17 mouse cellular contexts compared by ENCODE assay signal in the genomic region with DNA sequence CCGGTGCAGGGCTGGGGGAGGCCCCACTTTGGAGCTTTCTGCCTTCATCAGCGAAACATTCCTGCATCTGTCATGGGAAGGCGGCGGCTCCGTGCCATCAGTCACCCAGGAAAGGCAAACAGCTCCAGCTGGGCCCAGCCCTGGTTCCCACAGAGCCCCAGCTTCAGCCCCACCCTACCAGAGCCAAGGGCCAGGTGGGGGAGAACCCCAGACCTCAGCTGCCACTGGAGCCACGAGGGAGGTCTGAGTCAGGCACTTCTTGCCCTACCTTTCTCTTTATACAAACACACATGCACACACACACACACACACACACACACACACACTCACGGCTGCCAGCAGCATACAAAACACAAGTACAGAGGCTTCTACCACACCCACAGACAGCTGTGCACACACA. TPM values are rescaled to one million over a fixed set of nuclear protein-coding genes. Genes with fewer than 3 reads are reported as not detected.
DNase-seq lines count a peak whose midpoint lies in the region; ATAC-seq lines count a peak whose summit lies in the region.
"Had no signal": no experiment of that assay in that cellular context is flagged by ENCODE, and none has a peak within 500 bp of the region (broad histone marks: within the 10 kb centered on the region; RNA-seq: fewer than 3 reads in every experiment).

No protein-coding gene starts in this region.

- WGBS in embryonic facial prominence, embryonic 11.5 days: 63% methylated on average over 7 of the region's 7 CpGs
- 67% methylated on average over 7 of the region's 7 CpGs for WGBS in embryonic facial prominence, embryonic 10.5 days
- 68% methylated on average over 7 of the region's 7 CpGs for WGBS in midbrain, embryonic 16.5 days
- WGBS in midbrain, embryonic 11.5 days: 64% methylated on average over 7 of the region's 7 CpGs
- 14% methylated on average over 7 of the region's 7 CpGs for WGBS in lung, embryonic 15.5 days
- WGBS in stomach, embryonic 16.5 days: 12% methylated on average over 7 of the region's 7 CpGs

- H3K4me2 ChIP-seq in embryonic facial prominence, embryonic 11.5 days (ENCODE audit: low read depth, low read length): no peak overlapping the region
- no peak overlapping the region for H3K4me2 ChIP-seq in midbrain, embryonic 16.5 days (ENCODE audit: low read length)
- H3K4me2 ChIP-seq in midbrain, embryonic 11.5 days: no peak overlapping the region
- no peak overlapping the region for H3K4me2 ChIP-seq in lung, embryonic 15.5 days
- no peak overlapping the region for H3K4me2 ChIP-seq in stomach, embryonic 16.5 days (ENCODE audit: low read depth, low read length)
- H3K4me2 ChIP-seq: embryonic facial prominence, embryonic 15.5 days; forebrain, embryonic 13.5 days had no signal

- DNase-seq in embryonic facial prominence, embryonic 11.5 days (ENCODE audit: low spot score): no peak
- no peak for DNase-seq in embryonic facial prominence, embryonic 10.5 days (ENCODE audit: low spot score)
- no peak for DNase-seq in midbrain, embryonic 11.5 days (ENCODE audit: low spot score, missing footprints)
- no peak for DNase-seq in cerebellum, adult 18-20 months
- no peak for DNase-seq in cerebellum, postnatal 4 days (ENCODE audit: low spot score in 2 of 2)
- DNase-seq: adrenal gland, adult 2 months; cerebellum, adult 9-11 months; heart, adult 2 months; heart, postnatal 14 days; layer of hippocampus, adult 9-11 months; liver, postnatal 0 days had no signal

- no peaks in the 10 kb centered on the region for H3K27me3 ChIP-seq in embryonic facial prominence, embryonic 11.5 days (ENCODE audit: control insufficient read depth, insufficient read depth, low read length)
- no peaks in the 10 kb centered on the region for H3K27me3 ChIP-seq in embryonic facial prominence, embryonic 10.5 days (replicated peaks; ENCODE audit: low read depth, poor library complexity, severe bottlenecking)
- H3K27me3 ChIP-seq in midbrain, embryonic 16.5 days (ENCODE audit: control insufficient read depth, insufficient read depth, low read depth, low read length): no peaks in the 10 kb centered on the region
- no peaks in the 10 kb centered on the region for H3K27me3 ChIP-seq in midbrain, embryonic 11.5 days (ENCODE audit: control insufficient read depth, insufficient read depth, low read length)
- H3K27me3 ChIP-seq in lung, embryonic 15.5 days: no peaks in the 10 kb centered on the region
- no peaks in the 10 kb centered on the region for H3K27me3 ChIP-seq in stomach, embryonic 16.5 days (ENCODE audit: control insufficient read depth, insufficient read depth, low read length)
- H3K27me3 ChIP-seq: embryonic facial prominence, embryonic 15.5 days; forebrain, embryonic 13.5 days had no signal

- H3K9me3 ChIP-seq in embryonic facial prominence, embryonic 11.5 days (replicated peaks; ENCODE audit: control insufficient read depth, low read length): no peaks in the 10 kb centered on the region
- H3K9me3 ChIP-seq in embryonic facial prominence, embryonic 10.5 days: no peaks in the 10 kb centered on the region
- H3K9me3 ChIP-seq in midbrain, embryonic 16.5 days (replicated peaks; ENCODE audit: control insufficient read depth, low read length, poor library complexity, severe bottlenecking): no peaks in the 10 kb centered on the region
- no peaks in the 10 kb centered on the region for H3K9me3 ChIP-seq in midbrain, embryonic 11.5 days (ENCODE audit: control insufficient read depth, low read length)
- no peaks in the 10 kb centered on the region for H3K9me3 ChIP-seq in lung, embryonic 15.5 days
- no peaks in the 10 kb centered on the region for H3K9me3 ChIP-seq in stomach, embryonic 16.5 days (replicated peaks; ENCODE audit: control insufficient read depth, low read length)
- H3K9me3 ChIP-seq: embryonic facial prominence, embryonic 15.5 days; forebrain, embryonic 13.5 days had no signal

- no peaks in the 10 kb centered on the region for H3K36me3 ChIP-seq in embryonic facial prominence, embryonic 11.5 days (replicated peaks; ENCODE audit: control insufficient read depth, insufficient read depth, low read depth, low read length)
- no peaks in the 10 kb centered on the region for H3K36me3 ChIP-seq in embryonic facial prominence, embryonic 10.5 days (replicated peaks)
- no peaks in the 10 kb centered on the region for H3K36me3 ChIP-seq in midbrain, embryonic 16.5 days (ENCODE audit: control insufficient read depth, insufficient read depth, low read length)
- H3K36me3 ChIP-seq in midbrain, embryonic 11.5 days (ENCODE audit: control insufficient read depth, insufficient read depth, low read length): no peaks in the 10 kb centered on the region
- H3K36me3 ChIP-seq in lung, embryonic 15.5 days: no peaks in the 10 kb centered on the region
- H3K36me3 ChIP-seq in stomach, embryonic 16.5 days (ENCODE audit: control insufficient read depth, insufficient read depth, low read length): no peaks in the 10 kb centered on the region
- H3K36me3 ChIP-seq: embryonic facial prominence, embryonic 15.5 days had no signal

- 0 out of 2 replicates have a peak, but pooled peaks have one; percentile 39 for ATAC-seq in embryonic facial prominence, embryonic 11.5 days (replicated peaks; ENCODE audit: insufficient number of reproducible peaks, low FRiP score, low TSS enrichment, low read depth)
- ATAC-seq in midbrain, embryonic 16.5 days: no peak
- no peak for ATAC-seq in midbrain, embryonic 11.5 days (ENCODE audit: low FRiP score)
- ATAC-seq in lung, embryonic 15.5 days (ENCODE audit: borderline replicate concordance, extremely low read depth, low FRiP score, low TSS enrichment): 0 out of 2 replicates have a peak, but pooled peaks have one; percentile 55
- peak; percentile 96 for ATAC-seq in stomach, embryonic 16.5 days (ENCODE audit: insufficient read depth, low FRiP score)
- ATAC-seq: forebrain, embryonic 13.5 days; inflammation-experienced regulatory T-cells, adult 6 months; liver, postnatal 0 days had no signal

- H3K4me3 ChIP-seq in embryonic facial prominence, embryonic 11.5 days (ENCODE audit: low read depth, low read length): no peak overlapping the region
- H3K4me3 ChIP-seq in embryonic facial prominence, embryonic 10.5 days: no peak overlapping the region
- no peak overlapping the region for H3K4me3 ChIP-seq in midbrain, embryonic 16.5 days (ENCODE audit: low read depth, low read length)
- no peak overlapping the region for H3K4me3 ChIP-seq in midbrain, embryonic 11.5 days (ENCODE audit: low read depth, low read length)
- H3K4me3 ChIP-seq in lung, embryonic 15.5 days: no peak overlapping the region
- H3K4me3 ChIP-seq in stomach, embryonic 16.5 days (replicated peaks; ENCODE audit: low read length): no peak overlapping the region
- H3K4me3 ChIP-seq: embryonic facial prominence, embryonic 15.5 days; forebrain, embryonic 13.5 days; heart, adult 2 months had no signal

- H3K27ac ChIP-seq in embryonic facial prominence, embryonic 11.5 days (replicated peaks; ENCODE audit: low read depth, low read length): no peak overlapping the region
- H3K27ac ChIP-seq in embryonic facial prominence, embryonic 10.5 days (replicated peaks): no peak overlapping the region; the same call in 1 of the 2 replicates
- H3K27ac ChIP-seq in midbrain, embryonic 16.5 days (ENCODE audit: low read length): no peak overlapping the region
- no peak overlapping the region for H3K27ac ChIP-seq in midbrain, embryonic 11.5 days (ENCODE audit: low read depth, low read length)
- H3K27ac ChIP-seq in lung, embryonic 15.5 days: 0 out of 2 replicates have a peak overlapping the region, but pooled peaks have one; percentile 24
- H3K27ac ChIP-seq in stomach, embryonic 16.5 days (ENCODE audit: low read length): peak overlapping the region; percentile 66
- H3K27ac ChIP-seq: embryonic facial prominence, embryonic 15.5 days; forebrain, embryonic 13.5 days; heart, adult 2 months had no signal

- no peaks in the 10 kb centered on the region for H3K4me1 ChIP-seq in embryonic facial prominence, embryonic 11.5 days (ENCODE audit: control insufficient read depth, insufficient read depth, low read length)
- peaks cover 34% of the 10 kb centered on the region for H3K4me1 ChIP-seq in embryonic facial prominence, embryonic 10.5 days
- H3K4me1 ChIP-seq in midbrain, embryonic 16.5 days (ENCODE audit: control insufficient read depth, insufficient read depth, low read length): no peaks in the 10 kb centered on the region
- no peaks in the 10 kb centered on the region for H3K4me1 ChIP-seq in midbrain, embryonic 11.5 days (ENCODE audit: control insufficient read depth, insufficient read depth, low read length)
- H3K4me1 ChIP-seq in lung, embryonic 15.5 days: peaks cover 34% of the 10 kb centered on the region
- 0 out of 2 replicates have a peak, but pooled peaks cover 4% of the 10 kb centered on the region for H3K4me1 ChIP-seq in stomach, embryonic 16.5 days (ENCODE audit: control insufficient read depth, insufficient read depth, low read length)
- H3K4me1 ChIP-seq: forebrain, embryonic 13.5 days had no signal

- no peak overlapping the region for H3K9ac ChIP-seq in embryonic facial prominence, embryonic 11.5 days (replicated peaks; ENCODE audit: low read length)
- 0 out of 2 replicates have a peak overlapping the region, but pooled peaks have one; percentile 1 for H3K9ac ChIP-seq in midbrain, embryonic 16.5 days (ENCODE audit: low read depth, low read length)
- H3K9ac ChIP-seq in midbrain, embryonic 11.5 days (ENCODE audit: low read length): no peak overlapping the region
- H3K9ac ChIP-seq in lung, embryonic 15.5 days: no peak overlapping the region
- no peak overlapping the region for H3K9ac ChIP-seq in stomach, embryonic 16.5 days (ENCODE audit: low read length)
- H3K9ac ChIP-seq: embryonic facial prominence, embryonic 15.5 days; forebrain, embryonic 13.5 days; liver, postnatal 0 days had no signal

RNA-seq across cellular contexts. Expression of a gene that starts 13.2 kb away (rescaled TPM):
- 0.75 and 1.3 TPM in 2 replicates for polyA plus RNA-seq in embryonic facial prominence, embryonic 11.5 days (2014; fragmentation: Nextera tagmentation; extraction: Ambion mirVana)
- polyA plus RNA-seq in embryonic facial prominence, embryonic 10.5 days (2016; fragmentation: Nextera tagmentation; extraction: Ambion mirVana): 2.1 and 2.4 TPM in 2 replicates
- polyA plus RNA-seq in midbrain, embryonic 16.5 days (2015; fragmentation: Nextera tagmentation; extraction: Ambion mirVana): 4.8 and 5.0 TPM in 2 replicates
- polyA plus RNA-seq in midbrain, embryonic 11.5 days (2014; fragmentation: Nextera tagmentation; extraction: Ambion mirVana): 1.4 and 1.9 TPM in 2 replicates
- polyA plus RNA-seq in lung, embryonic 15.5 days (2015; fragmentation: Nextera tagmentation; extraction: Ambion mirVana): 2.4 and 2.8 TPM in 2 replicates
- polyA plus RNA-seq in stomach, embryonic 16.5 days (2015; fragmentation: Nextera tagmentation; extraction: Ambion mirVana): 5.7 and 6.9 TPM in 2 replicates

RNA-seq across cellular contexts. Expression of a gene that starts 30.6 kb away (rescaled TPM):
- 2.5 and 2.8 TPM in 2 replicates for polyA plus RNA-seq in embryonic facial prominence, embryonic 11.5 days (2014; fragmentation: Nextera tagmentation; extraction: Ambion mirVana)
- 1.4 and 1.6 TPM in 2 replicates for polyA plus RNA-seq in embryonic facial prominence, embryonic 10.5 days (2016; fragmentation: Nextera tagmentation; extraction: Ambion mirVana)
- 4.3 and 6.8 TPM in 2 replicates for polyA plus RNA-seq in midbrain, embryonic 16.5 days (2015; fragmentation: Nextera tagmentation; extraction: Ambion mirVana)
- 1.5 and 2.0 TPM in 2 replicates for polyA plus RNA-seq in midbrain, embryonic 11.5 days (2014; fragmentation: Nextera tagmentation; extraction: Ambion mirVana)
- 8.4 TPM in 2 replicates for polyA plus RNA-seq in lung, embryonic 15.5 days (2015; fragmentation: Nextera tagmentation; extraction: Ambion mirVana)
- 2.9 and 3.4 TPM in 2 replicates for polyA plus RNA-seq in stomach, embryonic 16.5 days (2015; fragmentation: Nextera tagmentation; extraction: Ambion mirVana)

Comparison
In these comparisons a context has a peak if more than half of its experiments do, and no peak if none do; other contexts are left out.
1. ATAC-seq: peak in embryonic facial prominence, embryonic 11.5 days (single experiment), lung, embryonic 15.5 days (single experiment) and stomach, embryonic 16.5 days (single experiment); none in midbrain, embryonic 16.5 days (single experiment) and midbrain, embryonic 11.5 days (single experiment).
2. H3K27ac ChIP-seq: peak in lung, embryonic 15.5 days (single experiment) and stomach, embryonic 16.5 days (single experiment); none in embryonic facial prominence, embryonic 11.5 days (single experiment), embryonic facial prominence, embryonic 10.5 days (single experiment), midbrain, embryonic 16.5 days (single experiment) and midbrain, embryonic 11.5 days (single experiment).